Mouse (Mus musculus): Measurements from ENCODE around the gene 2310034G01Rik. TPM values are rescaled to one million over a fixed set of nuclear protein-coding genes. Genes with fewer than 3 reads are reported as not detected.

2310034G01Rik gene
- polyA plus RNA-seq, 1 experiment from 2014 or later, result 1.8 TPM

DNA sequence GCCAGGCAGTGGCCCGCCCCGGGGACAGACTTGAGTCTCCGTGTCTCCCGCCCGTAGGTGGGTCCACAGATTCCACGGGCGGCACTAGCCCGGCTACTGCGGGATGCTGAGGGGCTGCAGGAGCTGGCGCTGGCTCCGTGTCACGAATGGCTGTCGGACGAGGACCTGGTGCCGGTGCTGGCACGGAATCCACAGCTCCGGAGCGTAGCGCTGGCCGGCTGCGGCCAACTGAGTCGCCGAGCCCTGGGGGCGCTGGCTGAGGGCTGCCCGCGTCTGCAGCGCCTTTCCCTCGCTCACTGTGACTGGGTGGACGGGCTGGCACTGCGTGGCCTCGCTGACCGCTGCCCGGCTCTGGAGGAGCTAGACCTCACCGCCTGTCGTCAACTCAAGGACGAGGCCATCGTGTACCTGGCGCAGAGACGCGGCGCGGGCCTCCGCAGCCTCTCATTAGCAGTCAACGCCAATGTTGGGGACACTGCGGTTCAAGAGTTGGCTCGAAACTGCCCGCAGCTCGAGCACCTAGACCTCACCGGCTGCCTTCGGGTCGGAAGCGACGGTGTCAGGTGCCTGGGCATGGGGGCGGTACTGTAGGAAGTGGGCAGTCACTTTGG, 21.0 kb downstream of the 2310034G01Rik start:
- H3K4me3 ChIP-seq (ENCODE audit: low read depth, low read length), result peak overlapping the region; percentile 68
- peak overlapping the region; percentile 67 for H3K9ac ChIP-seq (ENCODE audit: low read length)
- peaks cover 45% of the 10 kb centered on the region for H3K27me3 ChIP-seq (ENCODE audit: control insufficient read depth, insufficient read depth, low read length)
- ATAC-seq (ENCODE audit: insufficient number of reproducible peaks, low FRiP score, low TSS enrichment, low read depth) (0 out of 2 replicates have a peak, but pooled peaks have one; percentile 2), DNase-seq (ENCODE audit: low spot score) (peak; percentile 49)
- H3K4me2 ChIP-seq (ENCODE audit: low read depth, severe bottlenecking), result peak overlapping the region; percentile 99
- H3K36me3 ChIP-seq (ENCODE audit: control insufficient read depth, insufficient read depth, low read length), result peaks cover 2% of the 10 kb centered on the region; the same call in 1 of the 2 replicates
- no peak overlapping the region for H3K27ac ChIP-seq (replicated peaks; ENCODE audit: low read depth, low read length)
- no peaks in the 10 kb centered on the region for H3K9me3 ChIP-seq (ENCODE audit: control insufficient read depth, low read length)
- 2% methylated on average over 54 of the region's 54 CpGs for WGBS
- peaks cover 9% of the 10 kb centered on the region; the same call in 1 of the 2 replicates for H3K4me1 ChIP-seq (ENCODE audit: control insufficient read depth, insufficient read depth, low read length)

DNA sequence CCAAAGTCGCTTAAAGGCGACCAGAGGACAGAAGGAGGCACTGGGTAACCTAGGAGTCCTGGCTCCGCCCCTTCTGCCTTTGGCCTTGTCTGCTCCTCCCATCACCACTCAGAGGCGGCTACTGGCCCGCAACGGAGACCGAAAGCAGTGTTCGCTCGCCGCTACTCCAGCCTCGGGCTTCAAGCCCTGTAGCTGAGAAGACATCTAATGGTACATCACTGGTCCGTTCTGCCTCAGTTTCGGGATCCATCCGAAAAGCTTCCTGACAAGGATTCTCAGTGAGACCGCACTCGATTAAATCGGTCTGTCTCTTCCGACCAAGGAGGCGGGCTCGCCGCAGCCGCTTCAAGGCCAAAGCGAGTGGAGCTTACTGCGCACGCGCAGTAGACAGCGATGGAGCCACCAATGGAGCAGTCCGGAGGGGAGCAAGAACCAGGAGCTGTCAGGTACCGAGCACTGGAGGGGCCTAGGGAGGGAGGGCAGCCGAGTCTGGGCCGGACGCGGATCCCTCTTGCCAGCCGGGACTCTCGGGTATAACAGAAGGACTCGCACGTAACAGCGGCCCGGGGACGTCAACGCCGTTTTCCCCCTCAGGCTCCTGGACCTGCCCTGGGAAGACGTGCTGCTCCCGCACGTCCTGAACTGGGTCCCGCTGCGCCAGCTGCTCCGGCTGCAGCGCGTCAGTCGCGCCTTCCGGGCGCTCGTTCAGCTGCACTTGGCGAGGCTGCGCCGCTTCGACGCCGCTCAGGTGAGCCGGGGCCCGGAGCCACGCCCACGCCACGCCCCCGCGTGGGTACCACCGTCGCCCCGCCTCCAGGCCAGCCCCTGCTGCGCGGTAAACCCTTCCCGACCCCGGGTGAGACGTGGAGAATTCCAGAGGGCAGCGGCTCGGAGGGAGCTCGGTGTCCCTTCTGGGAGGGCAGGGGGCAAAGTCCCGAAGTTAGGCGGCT, 21.7 kb downstream of the 2310034G01Rik start, which contains the start of gene Fbxl15:
Gene Fbxl15 (plus strand): TSS at position 104 of the 950 bp plus-strand sequence.
- H3K4me1 ChIP-seq (ENCODE audit: control insufficient read depth, insufficient read depth, low read length), result peaks cover 9% of the 10 kb centered on the region; the same call in 1 of the 2 replicates
- H3K27ac ChIP-seq (replicated peaks; ENCODE audit: low read depth, low read length), result peak within 1 kb of the TSS; percentile 59
- no peaks in the 10 kb centered on the region for H3K9me3 ChIP-seq (ENCODE audit: control insufficient read depth, low read length)
- peak; percentile 93 for DNase-seq (ENCODE audit: low spot score)
- peak within 1 kb of the TSS; percentile 68 for H3K4me3 ChIP-seq (ENCODE audit: low read depth, low read length)
- ATAC-seq (ENCODE audit: insufficient number of reproducible peaks, low FRiP score, low TSS enrichment, low read depth), result peak; percentile 84
- under 1% methylated on average over 80 of the region's 81 CpGs for WGBS
- peaks cover 2% of the 10 kb centered on the region; the same call in 1 of the 2 replicates for H3K36me3 ChIP-seq (ENCODE audit: control insufficient read depth, insufficient read depth, low read length)
- peak within 1 kb of the TSS; percentile 67 for H3K9ac ChIP-seq (ENCODE audit: low read length)
- peak within 1 kb of the TSS; percentile 99 for H3K4me2 ChIP-seq (ENCODE audit: low read depth, severe bottlenecking)
- H3K27me3 ChIP-seq (ENCODE audit: control insufficient read depth, insufficient read depth, low read length), result peaks cover 52% of the 10 kb centered on the region

DNA sequence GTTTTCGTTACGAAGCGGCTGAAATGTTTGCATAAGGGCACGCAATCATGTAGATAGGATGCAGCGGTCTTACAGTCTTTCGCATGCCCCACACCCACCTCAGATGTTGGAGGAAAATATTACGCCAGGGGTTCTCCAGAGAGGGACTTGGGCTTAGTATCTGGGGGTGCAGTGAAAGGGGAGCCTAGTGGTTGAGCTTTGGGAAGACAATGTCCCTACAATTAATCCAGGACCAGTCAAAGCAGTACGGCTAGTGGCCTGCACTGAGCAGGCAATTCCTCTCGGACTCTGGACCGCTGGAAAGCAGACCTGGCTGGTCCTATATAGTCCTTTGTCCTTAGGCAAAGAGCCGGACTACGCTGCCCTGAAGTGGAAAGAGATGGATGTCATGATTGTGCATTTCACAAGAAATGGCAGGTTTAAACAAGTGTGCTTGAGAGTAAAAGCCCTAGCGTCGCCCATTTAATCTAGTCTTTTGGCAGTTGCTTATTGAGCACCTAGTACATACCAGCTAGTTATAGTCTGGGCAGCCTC, 22.5 kb downstream of the 2310034G01Rik start:
- Histone ChIP-seq H3K4me1 (ENCODE audit: control insufficient read depth, insufficient read depth, low read length) (peaks cover 9% of the 10 kb centered on the region; the same call in 1 of the 2 replicates), H3K4me2 (ENCODE audit: low read depth, severe bottlenecking) (peak overlapping the region; percentile 99; the same call in 1 of the 2 replicates), H3K9ac (ENCODE audit: low read length) (peak overlapping the region; percentile 67; the same call in 1 of the 2 replicates), H3K4me3 (ENCODE audit: low read depth, low read length) (peak overlapping the region; percentile 68), H3K9me3 (ENCODE audit: control insufficient read depth, low read length) (no peaks in the 10 kb centered on the region), H3K27ac (replicated peaks; ENCODE audit: low read depth, low read length) (no peak overlapping the region; the same call in 1 of the 2 replicates), H3K36me3 (ENCODE audit: control insufficient read depth, insufficient read depth, low read length) (peaks cover 2% of the 10 kb centered on the region; the same call in 1 of the 2 replicates), H3K27me3 (ENCODE audit: control insufficient read depth, insufficient read depth, low read length) (peaks cover 59% of the 10 kb centered on the region)
- DNase-seq (ENCODE audit: low spot score), result no peak
- ATAC-seq (ENCODE audit: insufficient number of reproducible peaks, low FRiP score, low TSS enrichment, low read depth), result no peak
- 35% methylated on average over 14 of the region's 14 CpGs for WGBS

DNA sequence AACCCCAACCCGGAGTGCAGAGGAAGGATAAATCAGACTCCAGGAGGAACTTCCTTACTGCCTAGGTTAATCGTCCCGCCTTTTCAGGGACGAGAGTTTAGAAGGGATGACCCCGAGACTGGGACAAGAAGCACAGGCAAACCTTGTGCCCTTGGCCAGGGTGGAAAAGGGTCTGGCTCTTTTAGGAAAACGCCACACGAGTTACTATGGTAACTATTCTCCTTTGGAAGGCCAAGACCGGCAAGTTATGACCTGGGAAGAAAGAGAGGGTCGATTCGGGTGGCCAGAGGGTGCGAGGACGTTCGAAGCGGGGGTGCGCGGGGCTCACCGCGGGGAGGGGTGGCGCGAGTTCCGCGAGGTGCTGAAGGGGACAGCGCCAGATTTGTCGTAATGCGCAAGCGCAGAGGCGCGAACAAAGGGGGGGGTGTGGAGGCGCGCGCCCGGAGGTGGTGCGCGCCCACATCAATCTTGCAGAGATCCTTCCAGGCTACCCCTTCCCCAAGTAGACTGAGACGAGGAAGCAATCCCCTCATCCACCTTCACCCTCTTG, 23.3 kb downstream of the 2310034G01Rik start, which contains the start of gene Psd:
Gene Psd (minus strand): TSS at position 401 of the 550 bp plus-strand sequence.
- 1% methylated on average over 35 of the region's 35 CpGs for WGBS
- no peaks in the 10 kb centered on the region for H3K9me3 ChIP-seq (ENCODE audit: control insufficient read depth, low read length)
- H3K9ac ChIP-seq (ENCODE audit: low read length), result peak within 1 kb of the TSS; percentile 67
- H3K36me3 ChIP-seq (ENCODE audit: control insufficient read depth, insufficient read depth, low read length), result peaks cover 2% of the 10 kb centered on the region; the same call in 1 of the 2 replicates
- peaks cover 66% of the 10 kb centered on the region for H3K27me3 ChIP-seq (ENCODE audit: control insufficient read depth, insufficient read depth, low read length)
- peak within 1 kb of the TSS; percentile 99 for H3K4me2 ChIP-seq (ENCODE audit: low read depth, severe bottlenecking)
- ATAC-seq (ENCODE audit: insufficient number of reproducible peaks, low FRiP score, low TSS enrichment, low read depth) (no peak), DNase-seq (ENCODE audit: low spot score) (peak; percentile 55)
- peak within 1 kb of the TSS; percentile 68 for H3K4me3 ChIP-seq (ENCODE audit: low read depth, low read length)
- H3K27ac ChIP-seq (replicated peaks; ENCODE audit: low read depth, low read length), result no peak within 1 kb of the TSS; the same call in 1 of the 2 replicates
- H3K4me1 ChIP-seq (ENCODE audit: control insufficient read depth, insufficient read depth, low read length), result peaks cover 9% of the 10 kb centered on the region; the same call in 1 of the 2 replicates

GRCm38 (mm10) chr19:46326019-46326755, 23.9 kb downstream of the 2310034G01Rik start:
- ATAC-seq (ENCODE audit: insufficient number of reproducible peaks, low FRiP score, low TSS enrichment, low read depth), result no peak
- Histone ChIP-seq H3K4me3 (ENCODE audit: low read depth, low read length) (peak overlapping the region; percentile 8; the same call in 1 of the 2 replicates), H3K9me3 (ENCODE audit: control insufficient read depth, low read length) (no peaks in the 10 kb centered on the region), H3K36me3 (ENCODE audit: control insufficient read depth, insufficient read depth, low read length) (peaks cover 2% of the 10 kb centered on the region; the same call in 1 of the 2 replicates), H3K27me3 (ENCODE audit: control insufficient read depth, insufficient read depth, low read length) (peaks cover 72% of the 10 kb centered on the region), H3K27ac (replicated peaks; ENCODE audit: low read depth, low read length) (no peak overlapping the region), H3K4me2 (ENCODE audit: low read depth, severe bottlenecking) (no peak overlapping the region), H3K4me1 (ENCODE audit: control insufficient read depth, insufficient read depth, low read length) (peaks cover 9% of the 10 kb centered on the region; the same call in 1 of the 2 replicates), H3K9ac (ENCODE audit: low read length) (no peak overlapping the region)
- DNase-seq (ENCODE audit: low spot score), result no peak
- 6% methylated on average over 29 of the region's 29 CpGs for WGBS

- H3K27ac ChIP-seq (replicated peaks; ENCODE audit: low read depth, low read length), result no peak overlapping the region
- DNase-seq (ENCODE audit: low spot score) (no peak), ATAC-seq (ENCODE audit: insufficient number of reproducible peaks, low FRiP score, low TSS enrichment, low read depth) (no peak)
- H3K4me2 ChIP-seq (ENCODE audit: low read depth, severe bottlenecking), result no peak overlapping the region
- H3K36me3 ChIP-seq (ENCODE audit: control insufficient read depth, insufficient read depth, low read length), result no peaks in the 10 kb centered on the region
- no peak overlapping the region for H3K4me3 ChIP-seq (ENCODE audit: low read depth, low read length)
- H3K27me3 ChIP-seq (ENCODE audit: control insufficient read depth, insufficient read depth, low read length), result peaks cover 84% of the 10 kb centered on the region
- no peak overlapping the region for H3K9ac ChIP-seq (ENCODE audit: low read length)
- H3K9me3 ChIP-seq (ENCODE audit: control insufficient read depth, low read length), result no peaks in the 10 kb centered on the region
- H3K4me1 ChIP-seq (ENCODE audit: control insufficient read depth, insufficient read depth, low read length), result peaks cover 9% of the 10 kb centered on the region; the same call in 1 of the 2 replicates
- 69% methylated on average over 5 of the region's 5 CpGs for WGBS
These were observed 25.2 kb downstream of the 2310034G01Rik start for GRCm38 (mm10) chr19:46324918-46325317.

DNA sequence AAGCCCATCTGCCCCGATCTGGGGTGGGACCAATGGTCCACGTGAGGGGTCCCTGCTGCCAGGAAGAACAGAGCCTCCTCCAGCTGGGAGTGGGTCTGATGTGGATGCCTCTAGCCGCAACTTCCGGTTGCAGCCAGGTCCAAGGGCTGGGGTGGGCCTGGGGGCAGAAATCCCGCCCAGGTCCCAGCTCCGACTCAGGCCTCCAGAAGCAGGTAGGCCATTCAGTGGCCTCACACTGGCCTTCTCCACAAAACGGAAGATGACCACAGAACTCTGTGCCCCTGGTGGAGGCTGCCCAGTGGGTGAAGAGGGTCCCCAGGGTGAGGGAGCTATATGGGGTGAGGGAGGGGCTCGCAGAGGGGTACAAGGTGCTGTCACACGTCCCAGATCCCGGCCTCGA, 25.7 kb downstream of the 2310034G01Rik start:
- Histone ChIP-seq H3K36me3 (ENCODE audit: control insufficient read depth, insufficient read depth, low read length) (no peaks in the 10 kb centered on the region), H3K4me2 (ENCODE audit: low read depth, severe bottlenecking) (no peak overlapping the region), H3K4me3 (ENCODE audit: low read depth, low read length) (no peak overlapping the region), H3K27ac (replicated peaks; ENCODE audit: low read depth, low read length) (no peak overlapping the region), H3K9me3 (ENCODE audit: control insufficient read depth, low read length) (no peaks in the 10 kb centered on the region), H3K27me3 (ENCODE audit: control insufficient read depth, insufficient read depth, low read length) (peaks cover 88% of the 10 kb centered on the region), H3K4me1 (ENCODE audit: control insufficient read depth, insufficient read depth, low read length) (peaks cover 5% of the 10 kb centered on the region; the same call in 1 of the 2 replicates), H3K9ac (ENCODE audit: low read length) (no peak overlapping the region)
- 64% methylated on average over 11 of the region's 11 CpGs for WGBS
- no peak for DNase-seq (ENCODE audit: low spot score)
- ATAC-seq (ENCODE audit: insufficient number of reproducible peaks, low FRiP score, low TSS enrichment, low read depth), result no peak
